Mouse (Mus musculus) kidney, postnatal 4 days (tissue): ENCODE data around the gene Nrg3.

Experiments used
- DNase-seq, 2 experiments: peaks; one replicate each; pipeline ENCODE4 v3.0.0; 2021; ENCODE audit warnings: mixed read lengths in 2 of 2

Gene Nrg3

GRCm38 (mm10) chr14:39472790-39473761 lies at the start of gene Nrg3:
Gene Nrg3 (minus strand): TSS chr14:39473088.
- peak; percentile 40 to 66 for DNase-seq

- no peak for DNase-seq
Observed at GRCm38 (mm10) chr14:39508956-39509355, 36.1 kb upstream of the Nrg3 start.

GRCm38 (mm10) chr14:39473771-39474211 lies 903 bp upstream of the Nrg3 start:
- peak in 1 of 2 experiments; percentile 9 for DNase-seq

- peak; percentile 5 to 6 for DNase-seq
Observed at GRCm38 (mm10) chr14:39472146-39472751, 639 bp downstream of the Nrg3 start.

- peak in 1 of 2 experiments; percentile 2 for DNase-seq
Observed at GRCm38 (mm10) chr14:39471236-39471981, 1.5 kb downstream of the Nrg3 start.

DNA sequence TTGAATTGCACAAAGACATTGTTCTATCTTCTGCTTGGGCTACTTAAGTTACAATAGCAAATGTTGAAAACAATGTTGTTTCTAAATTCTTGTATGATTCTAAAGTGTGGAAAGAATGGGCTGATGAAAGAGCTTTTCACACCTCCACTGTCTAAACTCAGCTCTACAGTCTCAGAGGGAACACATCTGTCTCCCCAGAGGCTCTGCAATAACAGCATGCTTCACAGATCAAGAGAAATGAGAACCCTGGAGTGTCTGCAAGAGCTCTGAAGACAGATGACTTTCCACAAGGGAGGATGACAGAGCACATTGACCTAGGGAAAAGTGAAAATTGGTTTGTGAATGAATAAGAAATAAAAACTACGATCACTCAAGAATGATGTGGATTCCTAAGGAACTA lies 27.4 kb downstream of the Nrg3 start:
- no peak for DNase-seq

GRCm38 (mm10) chr14:39428503-39428902 lies 44.4 kb downstream of the Nrg3 start:
- no peak for DNase-seq

- no peak for DNase-seq
Observed at GRCm38 (mm10) chr14:39421874-39422273, 51.0 kb downstream of the Nrg3 start.

DNA sequence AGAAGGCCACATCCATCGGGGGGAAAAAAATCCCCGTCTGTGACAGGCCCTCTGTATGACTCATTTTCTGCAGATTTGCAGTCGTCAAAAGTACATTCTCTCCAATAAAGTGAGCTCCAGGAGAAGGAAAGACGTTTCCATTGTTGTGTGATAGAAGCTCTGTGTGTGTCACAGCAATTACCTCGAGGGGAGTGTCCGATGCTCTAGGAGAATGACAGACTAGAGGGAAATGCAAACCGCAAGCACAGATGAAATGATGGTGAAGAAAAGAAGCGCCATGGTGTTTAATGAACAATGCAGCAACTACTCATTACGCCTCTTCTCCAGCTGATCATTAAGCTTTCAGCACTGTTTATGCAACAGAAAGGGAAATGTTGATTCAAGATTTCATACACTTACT lies 59.6 kb downstream of the Nrg3 start:
- DNase-seq = no peak

GRCm38 (mm10) chr14:39386845-39387244 lies 86.0 kb downstream of the Nrg3 start:
- no peak for DNase-seq

DNA sequence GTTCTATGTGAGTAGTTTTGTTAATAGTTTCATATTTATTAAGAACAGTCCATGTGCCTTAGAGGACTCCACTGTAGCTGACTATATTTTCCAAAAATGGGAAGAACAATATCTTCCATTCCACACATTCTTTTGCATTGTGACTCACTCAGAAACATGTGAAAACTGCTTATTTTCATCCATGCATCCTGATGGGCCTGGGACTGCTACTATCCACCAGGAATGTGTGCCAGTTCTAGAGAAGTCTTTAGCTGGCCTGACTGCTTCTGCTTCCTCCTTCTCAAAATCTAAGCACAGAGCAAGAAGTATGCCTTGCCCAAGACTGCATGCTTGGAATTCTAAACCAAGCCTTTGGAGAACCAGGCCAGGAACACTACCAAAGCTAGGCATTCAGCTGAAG lies 91.6 kb downstream of the Nrg3 start:
- no peak for DNase-seq

GRCm38 (mm10) chr14:39373220-39373619 lies 99.7 kb downstream of the Nrg3 start:
- DNase-seq = no peak

GRCm38 (mm10) chr14:39356251-39356650 lies 116.6 kb downstream of the Nrg3 start:
- DNase-seq = no peak

DNA sequence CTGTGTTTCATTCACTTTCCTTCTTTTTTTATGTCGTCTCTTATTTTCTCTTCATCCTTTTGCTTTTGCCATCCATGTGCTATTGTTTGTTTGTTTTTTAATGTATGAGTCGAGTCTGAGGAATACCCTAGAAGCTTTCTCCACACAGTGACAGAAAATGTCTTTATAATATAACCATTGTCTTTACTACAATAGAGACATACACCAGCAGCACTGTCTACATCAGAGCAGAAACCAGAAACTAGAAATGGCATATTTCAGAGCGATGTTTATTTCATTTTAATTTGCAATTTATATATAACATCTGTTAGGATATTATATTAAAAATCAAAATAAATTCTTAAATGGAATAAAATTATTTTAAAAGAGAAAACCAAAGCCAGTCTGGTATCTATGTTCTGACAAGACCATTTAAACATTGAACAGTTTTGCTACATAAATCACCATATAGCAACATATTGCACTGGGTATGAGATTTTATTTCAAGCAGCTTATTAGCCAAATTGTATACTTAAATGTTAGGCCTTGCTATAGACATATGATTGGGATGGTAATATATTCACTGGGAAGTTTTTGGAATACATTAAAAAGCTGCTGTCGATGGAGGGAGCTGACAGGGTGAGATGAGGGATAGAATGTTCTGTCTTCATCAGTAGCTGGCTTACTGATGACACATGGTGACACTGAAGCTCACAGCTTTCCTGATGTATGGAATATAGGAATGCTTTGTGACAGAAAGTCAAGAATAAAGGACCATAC lies 120.7 kb downstream of the Nrg3 start:
- no peak for DNase-seq

GRCm38 (mm10) chr14:39317424-39318110 lies 155.3 kb downstream of the Nrg3 start:
- DNase-seq = no peak

DNA sequence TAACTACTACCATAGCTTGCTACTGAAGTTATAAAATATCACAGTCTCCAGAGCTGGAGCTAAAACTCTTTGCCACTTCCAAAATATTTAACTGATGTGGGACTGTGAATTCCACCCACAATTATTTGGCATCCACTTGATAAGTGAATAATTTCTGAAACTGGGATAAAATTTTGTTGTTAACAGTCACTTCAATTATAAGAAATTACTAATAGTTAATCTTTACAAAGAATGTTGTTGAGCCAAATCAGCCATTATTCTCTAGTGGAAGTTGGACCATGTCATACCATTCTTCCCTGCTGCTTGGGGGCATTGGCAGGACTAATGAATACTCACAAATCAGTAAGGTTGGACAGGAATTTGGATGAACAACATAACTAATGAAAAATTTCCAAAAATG lies 158.8 kb downstream of the Nrg3 start:
- no peak for DNase-seq

- no peak for DNase-seq
Observed at GRCm38 (mm10) chr14:39265121-39265520, 207.8 kb downstream of the Nrg3 start.

DNA sequence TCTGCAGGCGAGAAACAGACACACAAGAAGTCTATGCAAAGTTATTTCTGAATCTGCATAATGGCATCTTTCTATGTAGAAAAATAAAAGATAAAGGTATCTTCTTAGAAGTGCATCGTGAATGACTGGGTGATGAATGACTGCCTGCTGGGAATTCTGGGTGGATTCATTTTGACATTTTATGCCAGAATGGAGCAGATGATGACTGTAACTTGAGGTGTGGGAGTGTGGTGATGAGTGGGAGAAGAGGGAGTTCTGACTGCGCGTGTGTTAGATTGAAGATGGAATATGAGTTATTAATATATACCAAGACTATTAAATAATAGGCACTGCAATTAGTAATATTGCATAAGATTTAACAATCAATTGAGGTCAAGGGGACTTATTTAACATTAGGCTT lies 208.5 kb downstream of the Nrg3 start:
- DNase-seq = no peak

DNA sequence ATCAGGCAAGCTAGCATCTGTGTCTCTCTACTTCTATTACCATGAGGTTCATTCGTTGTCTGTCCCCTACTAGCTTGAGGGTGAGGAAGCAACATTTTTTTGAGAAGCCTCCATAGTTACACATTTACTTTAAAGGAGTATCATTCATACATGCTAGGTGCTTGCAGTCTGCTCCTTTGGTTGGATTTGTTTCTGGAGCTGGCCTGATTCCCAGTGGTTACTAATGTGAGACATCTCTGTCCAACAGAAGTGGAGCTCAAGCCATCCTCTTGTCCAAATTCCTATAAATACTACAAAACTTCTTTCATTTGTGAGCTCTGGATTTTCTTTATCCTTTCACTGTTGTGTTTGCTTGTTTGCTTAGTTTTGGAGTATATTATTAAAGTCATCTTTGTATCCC lies 211.9 kb downstream of the Nrg3 start:
- no peak for DNase-seq

DNA sequence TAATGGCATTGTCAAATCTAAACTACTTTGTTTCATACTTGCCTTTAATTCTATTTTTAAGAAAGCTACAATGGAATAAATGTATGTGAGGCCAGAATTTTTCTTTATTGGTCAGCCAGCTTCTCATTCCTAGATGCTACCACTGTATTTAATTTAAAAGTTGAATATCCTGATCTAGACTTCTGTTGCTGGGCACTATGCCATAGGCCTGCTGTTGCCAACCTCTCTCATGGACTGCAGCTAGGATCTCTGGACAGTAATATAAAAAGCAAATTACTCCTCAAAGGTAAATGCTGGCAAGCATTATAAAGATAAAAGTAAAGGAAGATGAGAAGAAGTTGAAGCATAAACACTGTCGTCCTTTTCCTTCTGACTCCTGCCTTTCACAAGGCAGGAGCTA lies 217.5 kb downstream of the Nrg3 start:
- DNase-seq = no peak

GRCm38 (mm10) chr14:39240267-39240666 lies 232.6 kb downstream of the Nrg3 start:
- no peak for DNase-seq

- DNase-seq = no peak
Observed at GRCm38 (mm10) chr14:39211472-39211871, 261.4 kb downstream of the Nrg3 start.
